Mouse (Mus musculus) lung, embryonic 16.5 days (tissue): ENCODE data around the gene Rrp9. TPM values are rescaled to one million over a fixed set of nuclear protein-coding genes. Genes with fewer than 3 reads are reported as not detected.

ENCODE experiments used
- ATAC-seq: fragments of 200-750 bp; cut with Nextera tagmentation; 2 replicates; pipeline ENCODE4 v1.8.0; 2017; ENCODE audit warnings: low read depth, mild to moderate bottlenecking, moderate library complexity
- H3K27ac ChIP-seq: fragments of 300-500 bp; sonication (generic); 2 replicates; pipeline ENCODE4 v1.5.1; 2014; ENCODE audit warnings: mild to moderate bottlenecking, control low read depth, low read length
- H3K27me3 ChIP-seq: fragments of 300-500 bp; sonication (generic); 2 replicates; pipeline ENCODE4 v1.6.1; 2014; ENCODE audit warnings: low read depth, low read length, mixed read lengths; ENCODE audit not compliant: control insufficient read depth, insufficient read depth
- H3K36me3 ChIP-seq: fragments of 300-500 bp; sonication (generic); 2 replicates; pipeline ENCODE4 v1.6.1; 2014; ENCODE audit warnings: low read length; ENCODE audit not compliant: control insufficient read depth, insufficient read depth
- H3K4me1 ChIP-seq: fragments of 300-500 bp; sonication (generic); replicated peaks from 2 replicates; pipeline ENCODE4 v1.6.1; 2014; ENCODE audit warnings: low read length, mixed read lengths; ENCODE audit not compliant: control insufficient read depth, insufficient read depth
- H3K4me2 ChIP-seq: fragments of 300-500 bp; sonication (generic); 2 replicates; pipeline ENCODE4 v1.6.1; 2014; ENCODE audit warnings: low read depth, low read length, control low read depth
- H3K4me3 ChIP-seq: fragments of 300-500 bp; sonication (generic); 2 replicates; pipeline ENCODE4 v1.5.1; 2014; ENCODE audit warnings: mild to moderate bottlenecking, low read length, control low read depth
- H3K9ac ChIP-seq: fragments of 300-500 bp; sonication (generic); 2 replicates; pipeline ENCODE4 v1.6.1; 2014; ENCODE audit warnings: low read length, control low read depth
- H3K9me3 ChIP-seq: fragments of 300-500 bp; sonication (generic); 2 replicates; pipeline ENCODE4 v1.6.1; 2016; ENCODE audit warnings: low read length; ENCODE audit not compliant: control insufficient read depth
- WGBS: fragments of 180-500 bp; shearing (Covaris S2); extraction: QIAGEN DNeasy Blood & Tissue Kit; methylation state at CpG from one replicate; pipeline ENCODE4 v1.1.7; 2014; 5-methylcytosine and 5-hydroxymethylcytosine counted together
- polyA plus RNA-seq: library from polyadenylated mRNA; unstranded; fragments of >200 nt; fragmentation: Nextera tagmentation; extraction: Ambion mirVana; gene quantifications from 2 replicates; pipeline ENCODE4 v1.2.1, GENCODE M21; 2015

The Rrp9 gene
- polyA plus RNA-seq, 1 experiment from 2014 or later: 39.8 TPM

GRCm38 (mm10) chr9:106469776-106470175, 6.0 kb upstream of the Rrp9 start:
- ATAC-seq: no peak
- H3K27me3 ChIP-seq: no peaks in the 10 kb centered on the region
- no peaks in the 10 kb centered on the region for H3K36me3 ChIP-seq
- no peak overlapping the region for H3K4me2 ChIP-seq
- WGBS: 61% methylated on average over 9 of the region's 9 CpGs
- no peak overlapping the region for H3K27ac ChIP-seq
- no peaks in the 10 kb centered on the region for H3K9me3 ChIP-seq
- H3K4me3 ChIP-seq: no peak overlapping the region
- H3K9ac ChIP-seq: no peak overlapping the region
- H3K4me1 ChIP-seq: peaks cover 21% of the 10 kb centered on the region

DNA sequence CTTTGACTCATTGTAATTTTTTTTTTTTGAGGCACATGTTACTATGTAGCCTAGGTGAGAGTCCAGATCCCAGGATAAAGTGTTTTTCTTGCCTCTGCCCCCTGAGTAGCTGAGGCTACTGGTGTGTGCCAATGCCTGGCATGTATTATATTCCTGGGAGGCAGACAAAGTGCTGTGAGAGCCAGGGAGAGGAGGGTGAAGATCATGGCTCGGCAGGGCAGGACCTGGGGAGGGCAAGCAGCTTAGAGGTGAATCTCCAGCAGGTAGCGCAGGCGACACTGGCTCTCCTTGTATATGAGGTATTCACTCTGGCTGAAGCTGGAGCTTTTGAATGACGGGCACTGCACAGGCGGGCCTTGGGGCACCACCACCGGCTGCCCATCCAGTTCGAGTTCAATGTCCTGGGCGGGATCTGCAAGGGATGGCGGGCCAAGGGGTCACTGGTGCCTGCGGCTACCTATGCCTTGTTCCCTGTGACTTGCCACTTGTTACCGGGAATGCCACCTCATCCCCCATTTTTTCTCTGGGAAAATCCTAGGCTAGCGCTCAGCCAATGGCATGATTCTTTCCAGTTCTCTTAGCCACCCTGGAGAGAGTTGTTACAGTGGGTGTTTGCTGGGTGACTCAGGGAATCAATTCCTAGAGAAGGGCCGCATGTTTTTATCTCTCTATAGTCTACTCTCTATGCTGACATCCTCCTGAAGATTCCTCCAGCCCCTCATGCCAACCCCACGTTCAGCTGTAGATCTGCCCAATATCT, 4.6 kb upstream of the Rrp9 start:
- no peaks in the 10 kb centered on the region for H3K36me3 ChIP-seq
- H3K4me2 ChIP-seq: peak overlapping the region; percentile 39
- WGBS: 63% methylated on average over 14 of the region's 14 CpGs
- no peak overlapping the region for H3K4me3 ChIP-seq
- ATAC-seq: no peak
- no peaks in the 10 kb centered on the region for H3K27me3 ChIP-seq
- no peak overlapping the region for H3K27ac ChIP-seq
- H3K4me1 ChIP-seq: peaks cover 28% of the 10 kb centered on the region
- no peak overlapping the region for H3K9ac ChIP-seq
- no peaks in the 10 kb centered on the region for H3K9me3 ChIP-seq

DNA sequence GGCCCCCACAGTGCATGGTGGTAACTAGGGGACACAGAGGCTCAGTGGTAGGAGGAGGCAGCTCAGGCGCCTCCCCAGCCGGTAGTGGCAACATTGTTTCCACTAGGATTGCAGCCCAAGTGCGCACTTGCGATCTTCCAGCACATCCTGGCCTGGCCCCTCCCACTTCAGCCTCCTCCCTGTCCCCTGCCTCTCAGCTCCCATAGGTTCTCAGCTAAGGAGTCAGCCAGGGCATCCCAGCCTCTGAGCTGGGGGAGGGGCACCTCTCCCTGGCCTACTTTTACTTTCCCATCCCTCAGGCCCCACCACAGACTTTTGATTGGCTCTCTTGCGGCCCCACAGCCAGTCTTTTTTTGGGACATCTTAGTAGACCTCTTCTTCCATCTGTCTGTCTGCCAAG, 3.9 kb upstream of the Rrp9 start:
- Histone ChIP-seq H3K4me3 (no peak overlapping the region), H3K9ac (0 out of 2 replicates have a peak overlapping the region, but pooled peaks have one; percentile 29)
- 15% methylated on average over 5 of the region's 5 CpGs for WGBS

DNA sequence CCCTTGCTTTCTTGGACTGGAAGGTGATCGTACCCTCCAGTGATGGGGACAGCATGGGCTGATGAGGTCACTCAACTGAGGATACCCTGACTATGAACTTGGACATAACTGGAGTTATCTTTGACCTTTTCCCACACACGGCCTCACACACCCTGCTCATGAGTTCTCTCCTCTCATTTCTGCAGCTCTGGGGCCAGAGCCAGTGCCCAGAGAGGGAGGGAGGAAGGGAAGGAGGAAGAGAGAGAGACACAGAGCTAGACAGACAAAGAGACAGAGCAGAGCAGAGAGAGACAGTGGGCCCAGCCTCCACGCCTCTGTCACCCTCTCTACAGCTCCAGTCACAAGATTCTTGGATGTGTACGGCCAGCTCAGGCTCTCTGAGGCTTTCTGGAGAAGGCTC, 3.4 kb upstream of the Rrp9 start:
- Histone ChIP-seq H3K4me3 (no peak overlapping the region), H3K36me3 (no peaks in the 10 kb centered on the region), H3K9ac (no peak overlapping the region), H3K27me3 (no peaks in the 10 kb centered on the region), H3K27ac (peak overlapping the region; percentile 2; the same call in 1 of the 2 replicates), H3K4me1 (peaks cover 33% of the 10 kb centered on the region), H3K4me2 (no peak overlapping the region), H3K9me3 (no peaks in the 10 kb centered on the region)
- no peak for ATAC-seq
- WGBS: 55% methylated on average over 4 of the region's 4 CpGs

More for the DNA sequence above, 3.9 kb upstream of the Rrp9 start:
- peak; percentile 11; the same call in 1 of the 2 replicates for ATAC-seq
- Histone ChIP-seq H3K9me3 (no peaks in the 10 kb centered on the region), H3K4me2 (peak overlapping the region; percentile 39), H3K27ac (peak overlapping the region; percentile 2; the same call in 1 of the 2 replicates), H3K36me3 (no peaks in the 10 kb centered on the region), H3K27me3 (no peaks in the 10 kb centered on the region), H3K4me1 (peaks cover 33% of the 10 kb centered on the region)

GRCm38 (mm10) chr9:106473081-106473752, 2.5 kb upstream of the Rrp9 start:
- Histone ChIP-seq H3K36me3 (no peaks in the 10 kb centered on the region), H3K27me3 (no peaks in the 10 kb centered on the region), H3K4me2 (no peak overlapping the region), H3K27ac (no peak overlapping the region), H3K4me1 (peaks cover 38% of the 10 kb centered on the region), H3K9ac (no peak overlapping the region), H3K4me3 (no peak overlapping the region), H3K9me3 (no peaks in the 10 kb centered on the region)
- no peak for ATAC-seq
- WGBS: 71% methylated on average over 16 of the region's 16 CpGs

GRCm38 (mm10) chr9:106473753-106474105, 2.0 kb upstream of the Rrp9 start:
- Histone ChIP-seq H3K4me2 (no peak overlapping the region), H3K36me3 (no peaks in the 10 kb centered on the region), H3K27ac (no peak overlapping the region), H3K9me3 (no peaks in the 10 kb centered on the region), H3K9ac (no peak overlapping the region), H3K27me3 (no peaks in the 10 kb centered on the region), H3K4me1 (peaks cover 40% of the 10 kb centered on the region), H3K4me3 (no peak overlapping the region)
- WGBS: 64% methylated on average over 5 of the region's 5 CpGs
- no peak for ATAC-seq

DNA sequence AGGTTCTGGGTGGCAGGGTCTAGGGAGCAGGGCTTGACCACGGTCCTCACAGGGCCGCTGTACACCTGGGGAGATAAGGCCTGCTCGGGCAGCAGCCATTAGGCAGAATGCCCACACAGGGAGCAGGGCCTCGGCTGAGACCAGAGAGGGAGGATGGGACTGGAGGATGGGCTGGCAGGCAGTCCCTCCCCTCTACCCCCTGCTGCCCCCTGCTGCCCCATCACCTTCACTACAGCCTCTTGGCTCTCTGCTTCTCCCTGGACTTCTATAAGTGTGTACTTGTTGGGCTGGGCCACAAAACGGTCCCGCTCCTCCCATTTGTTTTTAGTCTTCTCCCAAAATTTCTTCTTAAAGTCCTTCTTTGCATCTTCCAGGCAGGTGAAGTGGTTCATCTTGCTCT, 1.3 kb upstream of the Rrp9 start:
- H3K4me1 ChIP-seq: peaks cover 40% of the 10 kb centered on the region
- 2% methylated on average over 6 of the region's 6 CpGs for WGBS
- H3K4me3 ChIP-seq: no peak overlapping the region
- H3K27ac ChIP-seq: no peak overlapping the region
- H3K36me3 ChIP-seq: no peaks in the 10 kb centered on the region
- H3K4me2 ChIP-seq: no peak overlapping the region
- no peaks in the 10 kb centered on the region for H3K9me3 ChIP-seq
- H3K27me3 ChIP-seq: no peaks in the 10 kb centered on the region
- ATAC-seq: 0 out of 2 replicates have a peak, but pooled peaks have one; percentile 1
- H3K9ac ChIP-seq: peak overlapping the region; percentile 33

GRCm38 (mm10) chr9:106475046-106475445, 717 bp upstream of the Rrp9 start:
- H3K4me3 ChIP-seq: no peak overlapping the region
- 67% methylated on average over 7 of the region's 7 CpGs for WGBS
- H3K9me3 ChIP-seq: no peaks in the 10 kb centered on the region
- H3K4me2 ChIP-seq: no peak overlapping the region
- H3K27ac ChIP-seq: no peak overlapping the region
- no peak for ATAC-seq
- peaks cover 40% of the 10 kb centered on the region for H3K4me1 ChIP-seq
- H3K27me3 ChIP-seq: no peaks in the 10 kb centered on the region
- peak overlapping the region; percentile 33 for H3K9ac ChIP-seq
- no peaks in the 10 kb centered on the region for H3K36me3 ChIP-seq
